Mouse (Mus musculus) midbrain, embryonic 15.5 days (tissue): ENCODE measurements at regions not wholly inside any gene's neighbourhood (a gene's known extent, or its start where the extent isn't known, plus 50 kb on each side); places are given as distances from the start of the nearest gene placed in this dataset.

ENCODE experiments used
- ATAC-seq: fragments of 200-750 bp; cut with Nextera tagmentation; replicated peaks from 2 replicates; pipeline ENCODE4 v1.8.0; 2017; ENCODE audit warnings: moderate TSS enrichment
- H3K27ac ChIP-seq: fragments of 300-500 bp; sonication (generic); 2 replicates; pipeline ENCODE4 v1.5.1; 2015; ENCODE audit warnings: mild to moderate bottlenecking, inconsistent platforms
- H3K27me3 ChIP-seq: fragments of 300-500 bp; sonication (generic); replicated peaks from 2 replicates; pipeline ENCODE4 v1.6.1; 2015; ENCODE audit warnings: inconsistent platforms
- H3K36me3 ChIP-seq: fragments of 300-500 bp; sonication (generic); replicated peaks from 2 replicates; pipeline ENCODE4 v1.6.1; 2015; ENCODE audit warnings: inconsistent platforms
- H3K4me1 ChIP-seq: fragments of 300-500 bp; sonication (generic); 2 replicates; pipeline ENCODE4 v1.6.1; 2015; ENCODE audit warnings: inconsistent platforms
- H3K4me2 ChIP-seq: fragments of 300-500 bp; sonication (generic); 2 replicates; pipeline ENCODE4 v1.6.1; 2015; ENCODE audit warnings: inconsistent platforms, mild to moderate bottlenecking, moderate library complexity
- H3K4me3 ChIP-seq: fragments of 300-500 bp; sonication (generic); 2 replicates; pipeline ENCODE4 v1.5.1; 2015; ENCODE audit warnings: mild to moderate bottlenecking, inconsistent platforms
- H3K9ac ChIP-seq: fragments of 300-500 bp; sonication (generic); 2 replicates; pipeline ENCODE4 v1.6.1; 2015; ENCODE audit warnings: mild to moderate bottlenecking, inconsistent platforms
- H3K9me3 ChIP-seq: fragments of 300-500 bp; sonication (generic); 2 replicates; pipeline ENCODE4 v1.6.1; 2016; ENCODE audit warnings: inconsistent platforms
- WGBS: fragments of 180-500 bp; shearing (Covaris S2); methylation state at CpG from one replicate; pipeline ENCODE4 v1.1.7; 2015; ENCODE audit warnings: mixed read lengths; 5-methylcytosine and 5-hydroxymethylcytosine counted together

DNA sequence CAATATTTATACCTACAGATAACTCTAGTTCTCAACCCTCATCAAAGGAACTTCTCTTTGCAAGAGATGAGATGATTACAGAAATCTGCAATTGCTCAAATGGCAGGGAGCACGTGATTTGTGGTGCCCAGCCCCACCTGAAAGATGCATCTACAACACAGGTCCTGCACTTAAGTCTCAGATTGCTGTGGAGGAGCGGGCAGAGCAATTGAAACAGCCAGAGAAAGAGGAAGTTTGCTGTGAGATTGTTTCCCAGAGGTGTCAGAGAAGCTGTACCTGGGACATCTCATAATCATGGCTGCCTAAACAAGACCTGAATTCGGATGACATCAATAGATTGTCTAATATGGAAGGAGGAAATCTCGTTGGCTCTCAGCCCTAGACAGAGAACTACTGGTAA lies 105.9 kb upstream of the Cxcr4 start:
- WGBS = 90% methylated on average over 4 of the region's 4 CpGs

DNA sequence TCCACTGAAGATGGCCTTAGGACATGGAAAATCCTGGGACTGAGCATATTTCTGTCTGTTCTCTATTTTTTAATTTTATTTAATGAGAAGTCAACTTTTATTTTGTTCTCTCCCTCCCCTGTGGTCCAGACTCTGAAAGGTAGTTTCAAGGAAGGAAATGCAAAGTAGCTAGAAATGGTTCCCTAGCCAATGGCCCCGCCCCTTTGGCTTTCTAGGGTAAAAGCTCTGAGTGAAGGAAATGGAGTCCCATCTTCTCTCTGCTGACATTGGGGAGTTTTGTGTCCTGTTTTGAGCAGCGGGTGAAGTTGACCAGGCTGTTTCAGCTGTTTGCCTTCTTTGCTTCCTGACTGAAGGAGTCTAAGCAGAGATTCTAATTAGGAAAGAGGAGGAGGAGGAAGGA lies 103.8 kb upstream of the Cxcr4 start:
- no peak overlapping the region for H3K4me2 ChIP-seq
- H3K27me3 ChIP-seq = no peaks in the 10 kb centered on the region
- H3K27ac ChIP-seq = no peak overlapping the region
- H3K9ac ChIP-seq = no peak overlapping the region
- H3K4me1 ChIP-seq = peaks cover 4% of the 10 kb centered on the region; the same call in 1 of the 2 replicates
- H3K36me3 ChIP-seq = no peaks in the 10 kb centered on the region
- WGBS = 91% methylated on average over 2 of the region's 2 CpGs
- no peaks in the 10 kb centered on the region for H3K9me3 ChIP-seq
- no peak overlapping the region for H3K4me3 ChIP-seq
- no peak for ATAC-seq

More for the DNA sequence above, 105.9 kb upstream of the Cxcr4 start:
- Histone ChIP-seq H3K4me3 (no peak overlapping the region), H3K9me3 (no peaks in the 10 kb centered on the region), H3K9ac (no peak overlapping the region), H3K27ac (no peak overlapping the region), H3K36me3 (no peaks in the 10 kb centered on the region), H3K27me3 (no peaks in the 10 kb centered on the region), H3K4me2 (no peak overlapping the region), H3K4me1 (no peaks in the 10 kb centered on the region)
- no peak for ATAC-seq

DNA sequence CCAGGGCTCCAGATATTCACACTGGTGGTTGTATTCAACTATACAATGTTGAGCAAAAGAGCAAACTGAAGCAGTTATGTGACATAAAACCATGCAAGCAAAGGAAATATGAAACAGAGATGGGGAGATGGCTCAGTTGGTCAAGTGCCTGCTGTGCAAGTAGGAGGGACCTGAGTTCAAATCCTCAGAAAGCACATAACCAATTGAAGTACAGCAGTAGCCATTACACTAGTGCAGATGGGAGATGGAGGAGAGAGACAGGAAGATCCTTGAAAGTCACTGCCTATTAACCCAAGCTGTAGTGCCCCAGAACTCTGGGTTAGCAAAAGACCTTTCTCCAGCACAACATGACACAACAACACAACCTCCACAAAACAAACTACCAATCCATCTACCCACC lies 100.7 kb upstream of the Cxcr4 start:
- H3K27me3 ChIP-seq = no peaks in the 10 kb centered on the region
- H3K4me3 ChIP-seq = no peak overlapping the region
- no peak overlapping the region for H3K27ac ChIP-seq
- H3K36me3 ChIP-seq = no peaks in the 10 kb centered on the region
- no peaks in the 10 kb centered on the region for H3K9me3 ChIP-seq
- no peak overlapping the region for H3K4me2 ChIP-seq
- H3K4me1 ChIP-seq = peaks cover 8% of the 10 kb centered on the region
- H3K9ac ChIP-seq = no peak overlapping the region
- no peak for ATAC-seq

DNA sequence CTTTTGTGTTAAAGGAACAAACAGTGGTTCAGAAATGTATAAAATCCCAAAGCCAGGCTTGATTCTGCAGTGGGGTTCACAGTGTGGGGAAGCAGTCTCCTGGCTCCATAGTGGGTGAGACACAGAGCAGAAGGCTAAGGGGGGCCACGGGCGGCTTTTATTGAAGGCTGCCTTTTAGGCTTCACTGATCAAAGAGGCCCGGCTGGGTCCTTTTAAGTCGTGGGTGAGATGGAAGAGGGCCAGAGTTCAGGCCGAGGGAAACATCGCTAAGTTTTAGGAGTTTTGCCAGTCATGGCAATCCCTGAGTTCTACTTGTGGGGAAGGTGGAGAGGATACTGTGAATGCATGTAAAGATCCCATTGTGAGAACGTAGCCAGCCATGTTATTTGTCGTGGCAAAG lies 100.2 kb upstream of the Cxcr4 start:
- peaks cover 12% of the 10 kb centered on the region for H3K4me1 ChIP-seq
- ATAC-seq = no peak
- no peaks in the 10 kb centered on the region for H3K36me3 ChIP-seq
- H3K4me3 ChIP-seq = no peak overlapping the region
- no peak overlapping the region for H3K9ac ChIP-seq
- no peak overlapping the region for H3K27ac ChIP-seq
- H3K9me3 ChIP-seq = no peaks in the 10 kb centered on the region
- no peaks in the 10 kb centered on the region for H3K27me3 ChIP-seq
- 6% methylated on average over 8 of the region's 8 CpGs for WGBS
- H3K4me2 ChIP-seq = no peak overlapping the region

DNA sequence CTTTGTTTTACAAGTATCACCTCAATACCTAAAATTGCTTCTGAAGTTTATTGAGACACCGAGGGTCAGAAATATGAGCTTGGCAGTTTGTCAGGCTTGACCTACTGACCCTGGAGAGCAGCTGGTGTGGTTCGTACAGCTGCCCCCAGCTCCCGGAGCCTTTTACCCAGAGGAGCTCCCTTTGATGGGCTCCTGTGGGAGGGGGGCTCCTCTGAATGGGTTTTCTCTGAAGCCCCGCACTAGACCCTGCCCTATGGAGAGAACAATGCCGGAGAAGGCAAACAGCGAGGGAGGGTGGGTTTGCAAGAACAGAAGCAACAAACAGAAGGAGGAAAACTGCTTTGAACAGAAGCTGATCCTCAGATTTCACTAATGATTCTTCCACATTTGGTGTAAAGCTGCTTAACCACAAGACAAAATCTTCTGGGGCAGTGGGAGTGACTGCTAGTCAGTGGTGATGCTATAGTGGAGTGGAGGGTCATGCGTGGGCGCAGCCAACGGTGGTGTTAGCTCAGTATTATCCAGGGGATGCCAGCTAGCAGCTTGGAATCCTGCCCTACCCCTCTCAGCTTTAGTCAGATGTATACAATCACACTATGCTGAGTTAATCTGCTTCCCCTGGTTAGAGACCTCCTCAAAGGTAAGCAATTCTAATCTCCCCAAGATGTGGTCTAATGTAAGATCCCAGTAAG lies 95.3 kb upstream of the Cxcr4 start:
- ATAC-seq = 0 out of 2 replicates have a peak, but pooled peaks have one; percentile 63
- Histone ChIP-seq H3K4me3 (no peak overlapping the region), H3K27ac (no peak overlapping the region), H3K36me3 (no peaks in the 10 kb centered on the region), H3K9me3 (no peaks in the 10 kb centered on the region), H3K4me1 (peaks cover 15% of the 10 kb centered on the region), H3K4me2 (no peak overlapping the region), H3K27me3 (no peaks in the 10 kb centered on the region), H3K9ac (no peak overlapping the region)
- WGBS = 6% methylated on average over 9 of the region's 9 CpGs

DNA sequence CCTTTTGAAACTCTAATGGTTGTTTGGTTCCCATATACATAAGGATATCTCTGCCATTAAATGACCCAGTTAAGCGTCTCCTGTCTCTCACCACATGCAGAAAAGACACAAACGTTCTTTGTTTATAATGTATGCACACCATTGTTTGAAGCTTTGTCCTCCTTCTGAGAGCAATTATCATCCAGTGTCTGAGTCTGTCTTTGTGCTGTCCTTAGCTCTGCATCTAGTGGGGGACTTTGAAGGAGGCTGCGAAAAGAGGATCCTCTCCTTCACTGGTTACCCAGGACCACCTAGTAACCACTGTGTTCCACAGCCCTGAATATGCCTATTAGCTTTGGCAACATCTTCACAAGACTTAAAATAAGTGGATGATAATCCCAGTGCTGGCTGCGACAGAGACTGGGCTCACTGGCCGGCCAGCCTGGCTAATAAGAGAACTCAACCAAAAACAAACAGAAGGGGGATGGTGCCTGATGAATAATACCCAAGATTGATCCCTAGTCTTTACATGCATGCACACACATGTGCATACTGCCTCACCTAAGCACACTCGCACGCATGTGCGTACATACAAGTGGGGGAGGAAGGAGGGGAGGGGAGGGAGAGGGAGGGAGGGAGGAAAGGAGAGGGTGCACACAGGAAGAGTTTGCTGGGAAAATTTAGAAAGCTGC lies 93.5 kb upstream of the Cxcr4 start:
- H3K4me1 ChIP-seq = peaks cover 12% of the 10 kb centered on the region
- 27% methylated on average over 8 of the region's 8 CpGs for WGBS
- no peaks in the 10 kb centered on the region for H3K27me3 ChIP-seq
- no peak overlapping the region for H3K27ac ChIP-seq
- H3K9ac ChIP-seq = no peak overlapping the region
- H3K4me3 ChIP-seq = no peak overlapping the region
- no peaks in the 10 kb centered on the region for H3K9me3 ChIP-seq
- ATAC-seq = no peak
- no peak overlapping the region for H3K4me2 ChIP-seq
- H3K36me3 ChIP-seq = no peaks in the 10 kb centered on the region

DNA sequence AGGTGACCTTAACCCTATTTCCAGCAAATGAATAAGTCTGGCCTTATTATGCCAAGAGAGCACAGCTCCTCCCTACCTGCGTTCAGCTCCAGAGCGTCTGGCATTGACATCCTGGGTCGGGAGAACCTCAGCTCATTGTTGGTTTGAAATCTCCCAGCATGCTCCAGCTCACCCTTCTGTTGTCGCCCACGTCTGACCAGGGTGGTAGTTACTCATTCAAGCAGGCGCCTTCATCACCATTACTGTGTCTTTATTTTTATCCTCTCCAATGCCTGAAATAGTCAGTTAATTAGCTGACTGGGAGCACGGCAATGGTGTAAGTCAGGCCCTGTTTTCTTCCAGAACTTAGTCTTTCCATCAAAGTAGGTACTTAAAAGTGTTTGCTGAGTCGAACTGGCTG lies 90.8 kb upstream of the Cxcr4 start:
- 83% methylated on average over 8 of the region's 8 CpGs for WGBS
- Histone ChIP-seq H3K4me2 (no peak overlapping the region), H3K4me1 (peaks cover 20% of the 10 kb centered on the region), H3K9me3 (no peaks in the 10 kb centered on the region), H3K27ac (no peak overlapping the region), H3K9ac (no peak overlapping the region), H3K36me3 (no peaks in the 10 kb centered on the region), H3K27me3 (no peaks in the 10 kb centered on the region), H3K4me3 (no peak overlapping the region)
- ATAC-seq = no peak

DNA sequence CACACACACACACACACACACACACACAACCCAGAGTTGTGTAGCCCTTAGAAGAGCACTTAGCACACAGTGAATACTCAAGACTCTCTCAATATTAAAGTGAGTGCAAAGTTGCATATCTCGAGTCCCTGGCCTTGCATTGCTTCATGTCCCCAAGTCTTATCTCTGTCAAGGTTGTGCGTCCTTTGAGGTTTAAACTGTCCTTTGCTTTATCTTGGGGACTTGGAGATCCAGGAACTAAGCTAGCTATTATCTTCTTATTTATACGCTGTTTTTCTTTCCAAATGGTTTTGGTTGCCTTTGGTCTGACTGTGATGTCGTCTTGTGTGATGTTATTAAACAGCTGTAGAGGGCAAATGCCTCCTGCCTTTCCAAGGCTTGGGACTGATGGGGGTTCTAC lies 89.2 kb upstream of the Cxcr4 start:
- WGBS = 64% methylated on average over 4 of the region's 4 CpGs
- 0 out of 2 replicates have a peak, but pooled peaks cover 3% of the 10 kb centered on the region for H3K27me3 ChIP-seq
- peaks cover 11% of the 10 kb centered on the region for H3K4me1 ChIP-seq
- H3K9ac ChIP-seq = no peak overlapping the region
- no peaks in the 10 kb centered on the region for H3K36me3 ChIP-seq
- no peaks in the 10 kb centered on the region for H3K9me3 ChIP-seq
- H3K4me2 ChIP-seq = no peak overlapping the region
- no peak overlapping the region for H3K27ac ChIP-seq
- H3K4me3 ChIP-seq = no peak overlapping the region
- ATAC-seq = no peak

DNA sequence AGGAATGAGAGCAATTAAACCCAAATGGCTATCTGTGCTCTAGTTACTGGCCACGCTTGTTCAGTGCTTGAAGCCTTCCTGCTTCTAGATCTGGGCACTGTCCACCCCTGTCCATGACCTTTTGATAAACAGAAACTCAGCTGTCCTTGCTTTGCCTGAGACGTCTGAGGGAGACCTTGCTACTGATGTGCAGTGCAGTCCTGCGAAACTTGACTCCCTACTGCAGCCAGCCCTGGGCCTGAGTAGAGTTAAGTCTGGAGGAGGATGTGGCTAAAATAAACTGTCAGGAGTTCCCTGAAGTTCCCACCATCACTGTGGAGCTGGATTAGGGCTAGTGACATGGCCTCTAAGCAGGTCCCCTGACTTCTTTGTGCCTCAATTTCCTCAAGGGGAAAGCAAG lies 88.4 kb upstream of the Cxcr4 start:
- no peaks in the 10 kb centered on the region for H3K9me3 ChIP-seq
- H3K9ac ChIP-seq = no peak overlapping the region
- 0 out of 2 replicates have a peak, but pooled peaks cover 3% of the 10 kb centered on the region for H3K27me3 ChIP-seq
- H3K27ac ChIP-seq = no peak overlapping the region
- WGBS = 69% methylated on average over 3 of the region's 3 CpGs
- H3K4me3 ChIP-seq = no peak overlapping the region
- ATAC-seq = no peak
- H3K4me2 ChIP-seq = no peak overlapping the region
- peaks cover 11% of the 10 kb centered on the region for H3K4me1 ChIP-seq
- no peaks in the 10 kb centered on the region for H3K36me3 ChIP-seq

DNA sequence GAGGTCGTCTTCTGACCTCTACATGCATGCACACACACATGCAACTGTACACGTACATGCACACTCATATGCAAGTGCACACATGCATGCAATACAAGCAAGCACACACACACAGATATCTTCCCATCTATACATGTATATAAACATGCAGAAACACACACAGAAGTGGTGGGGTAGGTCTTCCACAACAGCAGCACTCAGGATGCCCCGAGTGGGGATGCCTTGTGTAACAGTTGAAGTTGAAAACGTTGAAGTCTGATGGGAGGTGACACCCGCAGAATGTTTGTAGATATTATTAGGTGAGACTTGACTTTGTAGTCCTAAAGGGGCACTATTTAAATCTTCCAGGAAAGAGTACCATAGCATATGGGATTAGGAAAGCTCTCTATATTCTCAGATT lies 87.9 kb upstream of the Cxcr4 start:
- WGBS = 77% methylated on average over 5 of the region's 5 CpGs

DNA sequence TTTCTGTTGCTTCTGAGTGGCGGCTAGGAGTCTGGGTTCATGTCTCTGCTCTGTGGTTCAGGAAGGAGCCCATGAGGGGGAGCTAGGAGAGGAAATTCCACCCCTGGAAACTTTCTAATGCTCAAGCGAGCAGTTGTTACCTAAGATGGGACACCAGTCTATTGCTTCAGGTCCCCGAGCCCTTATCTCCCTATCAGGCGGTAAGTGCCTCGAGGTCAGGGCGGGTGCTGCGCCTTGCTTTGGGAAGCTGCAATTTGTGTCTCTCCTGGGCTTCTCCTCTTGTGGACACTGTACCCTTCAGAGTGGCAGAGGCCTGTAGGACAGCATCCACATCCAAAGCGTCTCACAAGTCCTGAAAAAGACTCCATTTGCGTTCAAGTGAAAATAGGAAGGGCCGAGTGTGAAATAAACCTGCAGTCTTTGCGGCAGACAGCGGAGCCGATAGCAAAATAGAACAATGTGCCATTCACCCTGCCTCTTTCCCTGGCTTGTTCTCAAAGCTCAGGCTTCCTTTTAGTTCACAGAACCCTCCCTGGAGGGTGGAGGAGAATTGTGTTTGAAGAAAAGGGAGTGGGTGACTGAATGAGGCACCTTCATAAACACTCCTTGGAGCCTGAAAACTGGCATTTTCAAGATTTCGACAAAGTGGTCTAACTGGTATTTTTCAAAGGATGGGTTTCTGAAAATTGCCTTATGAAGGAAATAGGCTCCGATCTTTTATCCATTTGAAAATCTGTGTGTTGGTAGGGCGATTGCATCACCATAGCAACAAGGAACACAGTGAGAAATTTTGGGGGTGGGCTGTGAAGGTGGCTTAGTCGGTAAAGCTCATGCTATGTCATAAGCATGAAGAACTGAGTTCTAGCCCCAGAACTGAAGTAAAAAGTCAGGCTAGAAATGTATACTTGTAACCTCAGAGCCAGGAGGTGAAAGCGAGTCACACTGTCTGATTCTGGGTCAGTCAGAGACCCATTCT lies 87.2 kb upstream of the Cxcr4 start:
- H3K9ac ChIP-seq = no peak overlapping the region; the same call in 1 of the 2 replicates
- peaks cover 11% of the 10 kb centered on the region for H3K4me1 ChIP-seq
- 27% methylated on average over 18 of the region's 18 CpGs for WGBS
- H3K4me2 ChIP-seq = no peak overlapping the region
- no peak overlapping the region for H3K4me3 ChIP-seq
- no peaks in the 10 kb centered on the region for H3K36me3 ChIP-seq
- H3K27me3 ChIP-seq = 0 out of 2 replicates have a peak, but pooled peaks cover 3% of the 10 kb centered on the region
- ATAC-seq = peak; percentile 80; the same call in 1 of the 2 replicates
- no peaks in the 10 kb centered on the region for H3K9me3 ChIP-seq
- H3K27ac ChIP-seq = peak overlapping the region; percentile 16; the same call in 1 of the 2 replicates

More for the DNA sequence above, 87.9 kb upstream of the Cxcr4 start:
- Histone ChIP-seq H3K4me2 (no peak overlapping the region), H3K9ac (no peak overlapping the region), H3K4me3 (no peak overlapping the region), H3K9me3 (no peaks in the 10 kb centered on the region), H3K4me1 (peaks cover 11% of the 10 kb centered on the region), H3K27ac (no peak overlapping the region), H3K27me3 (0 out of 2 replicates have a peak, but pooled peaks cover 3% of the 10 kb centered on the region), H3K36me3 (no peaks in the 10 kb centered on the region)
- peak; percentile 35; the same call in 1 of the 2 replicates for ATAC-seq

DNA sequence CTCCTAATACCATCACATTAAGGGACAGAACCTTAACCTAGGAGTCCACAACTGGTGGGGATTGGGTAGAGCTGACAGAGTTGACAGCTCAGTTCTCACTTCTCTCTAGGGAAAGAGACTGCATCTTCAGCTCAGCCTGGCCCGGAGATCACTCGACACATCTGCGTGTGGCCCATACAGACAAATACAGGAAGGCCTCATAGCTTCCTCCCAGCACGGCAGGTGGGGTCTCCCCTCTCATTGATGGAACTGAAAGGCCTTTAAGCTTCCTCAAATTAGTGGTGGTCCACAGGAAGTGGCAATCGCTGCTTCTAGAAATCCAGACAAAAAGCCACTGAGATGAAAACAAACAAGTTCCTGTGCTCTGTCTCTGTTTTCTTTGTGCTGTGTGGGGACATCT lies 83.4 kb upstream of the Cxcr4 start:
- H3K9me3 ChIP-seq = no peaks in the 10 kb centered on the region
- H3K4me3 ChIP-seq = no peak overlapping the region
- peaks cover 11% of the 10 kb centered on the region for H3K4me1 ChIP-seq
- no peak overlapping the region for H3K27ac ChIP-seq
- 79% methylated on average over 5 of the region's 5 CpGs for WGBS
- no peaks in the 10 kb centered on the region for H3K36me3 ChIP-seq
- H3K27me3 ChIP-seq = 0 out of 2 replicates have a peak, but pooled peaks cover 3% of the 10 kb centered on the region
- no peak for ATAC-seq
- no peak overlapping the region for H3K4me2 ChIP-seq
- H3K9ac ChIP-seq = no peak overlapping the region
